Mouse (Mus musculus): ENCODE data around the gene Bcl9.

Bcl9 gene

DNA sequence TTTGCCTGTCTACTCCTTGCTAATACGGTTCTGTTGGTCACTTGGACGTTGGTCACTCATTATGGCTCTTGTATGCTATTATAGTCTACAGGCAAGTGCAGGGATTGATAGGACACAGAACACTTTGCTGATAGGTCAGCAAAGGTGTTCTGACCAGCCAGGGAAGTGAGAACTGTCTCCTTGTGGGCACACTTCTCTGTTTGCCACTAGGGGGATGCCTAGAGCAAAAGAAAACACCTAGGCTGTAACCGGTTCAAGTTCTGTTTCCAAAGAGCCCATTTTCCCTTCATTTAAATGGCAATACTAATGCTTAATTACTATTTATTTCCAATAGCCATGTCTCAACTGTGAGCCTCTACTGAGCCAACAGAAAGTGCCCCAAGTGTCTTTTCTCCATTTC, 113.9 kb downstream of the Bcl9 start:
- in situ Hi-C loops (cut with MboI, MseI) = no loop called here

GRCm38 (mm10) chr3:97180527-97180926, 117.2 kb downstream of the Bcl9 start:
- in situ Hi-C loops (cut with MboI, MseI) = no loop called here

- in situ Hi-C loops (cut with MboI, MseI) = no loop called here
These were observed 118.8 kb downstream of the Bcl9 start for GRCm38 (mm10) chr3:97178885-97179284.

DNA sequence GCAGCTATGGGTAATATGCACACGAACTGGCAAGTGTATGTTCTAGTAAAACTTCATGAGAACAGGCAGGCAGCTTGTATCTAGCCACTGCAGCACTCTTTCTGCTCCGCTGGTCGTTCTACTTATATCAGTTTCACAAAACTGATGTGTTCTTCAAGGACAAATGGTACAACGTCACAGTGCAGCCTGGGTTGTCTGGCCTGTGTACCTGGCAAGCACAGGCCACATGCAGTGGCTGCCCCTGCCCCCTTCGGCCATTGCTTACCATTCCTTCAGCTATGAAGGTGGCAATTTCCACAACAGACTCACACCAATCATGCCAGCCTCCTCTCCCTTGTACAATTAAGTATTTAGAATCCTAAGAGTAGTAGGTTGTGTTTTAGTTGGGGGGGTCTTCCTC, 125.1 kb downstream of the Bcl9 start:
- in situ Hi-C loops (cut with MboI, MseI) = no loop called here

GRCm38 (mm10) chr3:97172231-97172630, 125.5 kb downstream of the Bcl9 start:
- in situ Hi-C loops (cut with MboI, MseI) = no loop called here

DNA sequence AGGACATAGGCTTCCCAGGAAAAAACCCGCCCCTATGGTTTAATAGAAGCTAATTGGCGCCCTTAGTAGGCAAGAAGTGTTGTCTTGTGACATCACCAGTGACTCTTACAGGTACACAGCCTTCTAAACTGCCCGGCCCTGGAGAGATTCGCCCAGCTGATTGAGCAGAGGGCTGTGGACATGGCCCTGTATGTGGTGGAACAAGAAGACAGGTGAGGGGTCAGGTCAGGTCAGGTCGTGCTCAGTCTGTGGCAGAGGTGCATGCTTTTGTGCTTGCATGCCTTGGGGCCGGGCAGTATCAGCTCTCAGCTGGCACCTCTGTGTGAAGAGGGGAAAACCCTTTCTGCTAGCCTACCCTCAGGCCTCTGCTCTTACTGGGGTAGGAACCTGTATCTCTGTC, 126.2 kb downstream of the Bcl9 start:
- in situ Hi-C loops (cut with MboI, MseI) = no loop called here

DNA sequence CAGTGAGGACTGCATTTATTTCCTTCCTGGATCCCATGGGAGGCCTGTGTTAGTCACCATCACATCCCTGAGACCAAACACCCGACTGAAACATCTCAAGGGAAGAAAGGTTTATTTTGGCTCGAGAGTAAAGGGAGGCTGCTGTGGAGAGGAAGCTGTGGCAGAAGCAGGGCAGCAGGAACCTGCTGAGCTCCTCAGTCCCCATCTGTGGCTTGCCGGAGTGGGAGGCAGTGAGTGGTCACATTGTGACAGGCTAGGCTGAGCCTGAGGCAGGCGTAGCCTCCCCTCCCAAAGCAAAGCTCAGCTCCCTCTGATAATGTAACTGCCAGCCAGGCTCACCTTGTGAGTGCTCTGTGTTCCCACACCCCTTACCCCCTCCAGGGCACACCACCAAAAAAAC, 130.6 kb downstream of the Bcl9 start:
- in situ Hi-C loops (cut with MboI, MseI) = no loop called here

DNA sequence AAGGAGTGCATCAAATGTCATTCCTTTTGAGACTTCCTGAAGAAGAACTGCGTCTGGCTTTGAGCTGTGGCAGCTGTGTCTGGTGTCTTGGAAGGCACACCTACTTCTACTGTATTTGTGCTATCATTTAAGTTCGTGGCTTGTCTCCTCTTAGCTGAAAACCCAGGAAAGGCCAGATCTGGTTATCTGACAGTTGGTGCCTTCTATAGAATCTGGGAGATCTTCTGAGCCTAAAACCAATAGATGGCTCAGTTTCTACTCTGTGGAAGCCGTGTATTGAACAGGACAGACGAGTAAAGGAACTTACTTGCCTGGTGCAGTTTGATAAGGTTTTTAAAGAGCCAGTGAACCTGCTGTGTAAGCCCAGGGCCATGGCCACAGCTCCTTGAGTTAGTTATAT, 133.2 kb downstream of the Bcl9 start:
- in situ Hi-C loops (cut with MboI, MseI) = no loop called here

DNA sequence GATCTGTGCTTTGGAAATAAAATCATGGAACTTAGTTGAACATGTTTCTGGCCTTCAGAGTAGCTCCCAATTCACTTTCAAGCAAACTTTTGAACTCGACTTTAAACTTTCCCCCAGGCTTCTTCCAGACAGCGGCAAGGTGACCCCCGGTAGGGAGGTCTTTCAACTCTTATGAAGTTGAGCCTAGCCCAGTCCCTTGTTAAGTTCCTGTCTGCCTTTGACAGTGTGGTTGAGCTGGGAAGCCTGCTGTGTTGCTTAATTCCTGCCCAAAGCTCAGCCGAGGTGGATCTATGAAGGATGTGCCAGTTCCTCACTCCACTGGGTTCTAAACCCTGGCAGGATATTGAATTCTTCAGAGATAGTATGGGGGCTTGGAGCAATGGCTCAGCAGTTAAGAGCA, 135.9 kb downstream of the Bcl9 start:
- in situ Hi-C loops (cut with MboI, MseI) = no loop called here

- in situ Hi-C loops (cut with MboI, MseI) = no loop called here
These were observed 136.8 kb downstream of the Bcl9 start for GRCm38 (mm10) chr3:97160908-97161307.

DNA sequence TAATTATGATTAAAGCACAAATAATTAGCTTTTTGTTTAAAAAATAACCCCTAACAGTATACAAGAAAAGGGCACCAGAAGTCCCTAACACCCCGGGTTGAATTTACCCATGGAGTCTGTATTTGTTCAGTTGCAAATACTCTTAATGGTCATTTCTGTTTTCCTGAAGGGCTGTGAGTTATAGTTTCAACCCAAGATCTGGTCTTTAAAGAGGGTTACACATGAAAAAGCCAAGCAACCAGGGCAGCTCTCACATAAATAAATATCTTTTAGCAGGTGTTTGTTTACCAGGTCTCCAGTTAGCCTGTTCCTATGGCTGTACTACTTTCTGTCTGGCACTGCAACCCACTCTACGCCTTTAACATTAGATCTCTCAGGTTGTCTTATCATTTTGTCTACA, 137.7 kb downstream of the Bcl9 start:
- in situ Hi-C loops (cut with MboI, MseI) = loop anchor here in 1 of 2 experiments (10.0 kb wide), 1 partner anchor 1545 kb away; no protein-coding TSS in a partner anchor

DNA sequence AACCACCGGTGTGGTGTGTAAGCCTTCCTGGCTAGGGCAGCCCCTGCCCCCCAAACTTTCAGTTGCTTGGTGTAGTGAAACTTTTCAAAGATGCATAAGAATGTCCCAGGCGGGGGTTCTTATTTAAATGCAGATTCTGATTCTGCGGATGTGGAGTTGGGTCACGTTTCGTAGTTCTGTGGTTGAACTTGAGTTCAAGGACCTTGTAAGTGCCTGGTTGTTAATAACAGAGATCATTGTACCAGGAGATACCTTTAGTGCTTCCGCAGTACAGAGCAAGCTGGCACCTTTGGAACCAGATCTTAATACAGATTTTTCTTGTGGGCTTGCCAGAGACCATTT, 138.2 kb downstream of the Bcl9 start:
- in situ Hi-C loops (cut with MboI, MseI) = loop anchor here in 1 of 2 experiments (10.0 kb wide), 1 partner anchor 1545 kb away; no protein-coding TSS in a partner anchor

DNA sequence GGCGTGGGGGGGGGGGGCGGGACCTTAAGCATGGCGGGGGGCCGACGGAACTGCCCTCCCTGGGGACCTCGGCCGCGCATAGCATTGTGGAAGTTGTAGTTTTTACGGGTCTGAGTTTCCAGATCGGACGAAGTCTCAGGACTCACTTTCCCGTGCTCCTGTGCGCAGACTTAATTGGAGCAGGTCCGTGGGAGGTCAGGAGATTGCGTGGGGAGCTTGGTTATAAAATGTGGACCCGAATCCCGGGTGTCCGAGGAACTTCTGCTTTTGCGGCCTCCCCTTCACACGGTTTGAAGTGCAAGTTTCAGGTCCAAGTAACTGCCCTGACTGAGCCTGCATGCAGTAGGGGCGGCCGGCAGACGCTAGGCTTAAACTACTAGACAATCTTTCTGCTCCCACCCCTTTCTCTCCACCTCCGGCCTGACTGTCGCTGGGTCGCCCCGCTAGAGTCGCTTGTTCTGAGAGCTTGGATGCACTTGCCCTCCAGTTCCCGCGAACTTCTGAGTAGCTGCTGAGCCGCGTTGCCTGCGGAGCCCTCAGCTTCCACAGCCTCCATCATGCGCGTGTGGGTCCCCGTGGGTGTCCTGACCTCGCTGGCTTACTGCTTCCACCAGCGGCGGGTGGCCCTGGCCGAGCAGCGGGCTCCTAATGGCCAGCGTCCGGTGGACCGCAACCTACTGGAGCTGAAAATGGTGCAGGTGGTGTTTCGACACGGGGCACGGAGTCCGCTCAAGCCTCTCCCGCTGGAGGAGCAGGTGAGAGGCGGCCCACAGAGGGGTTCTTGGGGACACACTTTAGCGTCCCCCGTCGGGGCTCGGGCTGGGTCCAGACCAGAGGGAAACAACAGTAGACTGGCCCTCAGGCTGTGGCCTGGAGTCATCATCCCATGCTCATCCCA, 138.9 kb downstream of the Bcl9 start, which contains the start of gene Acp6:
Gene Acp6 (plus strand): TSS at position 167 of the 898 bp plus-strand sequence.
- in situ Hi-C loops (cut with MboI, MseI) = loop anchor here in 1 of 2 experiments (10.0 kb wide), 1 partner anchor 1544 kb away; no protein-coding TSS in a partner anchor

GRCm38 (mm10) chr3:97157958-97158599, 139.6 kb downstream of the Bcl9 start:
- in situ Hi-C loops (cut with MboI, MseI) = loop anchor here in 1 of 2 experiments (10.0 kb wide), 1 partner anchor 1543 kb away; no protein-coding TSS in a partner anchor

DNA sequence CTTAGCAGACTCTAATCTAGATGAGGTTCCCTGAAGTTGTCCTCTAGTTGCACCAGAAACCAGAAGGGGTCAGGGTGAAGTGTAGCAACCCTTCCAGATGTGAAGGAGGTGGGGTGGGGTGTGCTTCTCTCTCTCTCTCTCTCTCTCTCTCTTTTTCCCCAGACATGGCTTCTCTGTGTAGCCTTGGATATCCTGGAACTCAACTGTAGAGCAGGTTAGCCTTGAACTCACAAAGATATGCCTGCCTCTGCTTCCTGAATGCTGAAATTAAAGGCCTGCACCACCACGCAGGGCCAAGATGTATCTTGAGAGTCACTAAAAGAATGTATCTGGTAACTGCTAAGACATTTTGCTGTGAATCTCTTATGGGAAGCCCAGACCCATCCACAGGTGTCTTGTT, 140.4 kb downstream of the Bcl9 start:
- in situ Hi-C loops (cut with MboI, MseI) = loop anchor here in 1 of 2 experiments (10.0 kb wide), 1 partner anchor 1543 kb away; no protein-coding TSS in a partner anchor

DNA sequence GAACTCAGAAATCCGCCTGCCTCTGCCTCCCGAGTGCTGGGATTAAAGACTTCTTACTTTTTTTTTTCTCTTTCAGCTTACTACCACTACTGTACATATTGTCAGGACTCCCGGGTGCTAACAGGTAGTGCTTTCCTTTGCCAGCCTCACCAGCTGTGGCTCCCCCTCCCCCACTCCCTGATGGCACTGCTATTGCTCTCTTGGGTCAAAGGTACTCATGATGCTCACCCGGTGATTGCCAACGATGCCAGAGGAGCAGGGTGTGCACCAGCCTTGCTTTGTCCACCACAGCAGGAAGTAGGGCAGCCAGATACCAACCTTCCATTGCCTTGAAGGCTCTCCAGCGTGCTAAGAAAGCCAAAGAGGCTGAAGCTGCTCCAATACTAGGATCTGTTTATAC, 141.3 kb downstream of the Bcl9 start:
- in situ Hi-C loops (cut with MboI, MseI) = loop anchor here in 1 of 2 experiments (10.0 kb wide), 1 partner anchor 1542 kb away; no protein-coding TSS in a partner anchor

Measured in T-helper 17 cell (primary cell).